Mouse (Mus musculus) liver, embryonic 14.5 days (tissue): Measurements from ENCODE around the gene Baiap2.

Experiments
- CTCF ChIP-seq: IDR thresholded peaks from 2 replicates; pipeline ENCODE4 v1.5.1; 2016; ENCODE audit warnings: antibody characterized with exemption, low read depth, control low read depth
- EP300 ChIP-seq: IDR thresholded peaks from 2 replicates; pipeline ENCODE4 v1.6.1; 2016; ENCODE audit warnings: antibody characterized with exemption, low read depth

- TF ChIP-seq CTCF (no peak), EP300 (no peak)
Observed at GRCm38 (mm10) chr11:119937772-119938502, 4.6 kb upstream of the Baiap2 start.
